Mouse (Mus musculus): ENCODE measurements around the gene Zfp423. TPM values are rescaled to one million over a fixed set of nuclear protein-coding genes. Genes with fewer than 3 reads are reported as not detected.
A peak's percentile ranks its signal among the peaks of the same experiment; 100 is the strongest.
"Not testable (repeated sequence)": the region's sequence is repeated elsewhere in the genome, so short reads cannot be mapped to it uniquely, and the experiment has no call there.

Gene Zfp423
- polyA plus RNA-seq, 1 experiment from 2014 or later, result 10.4 TPM

DNA sequence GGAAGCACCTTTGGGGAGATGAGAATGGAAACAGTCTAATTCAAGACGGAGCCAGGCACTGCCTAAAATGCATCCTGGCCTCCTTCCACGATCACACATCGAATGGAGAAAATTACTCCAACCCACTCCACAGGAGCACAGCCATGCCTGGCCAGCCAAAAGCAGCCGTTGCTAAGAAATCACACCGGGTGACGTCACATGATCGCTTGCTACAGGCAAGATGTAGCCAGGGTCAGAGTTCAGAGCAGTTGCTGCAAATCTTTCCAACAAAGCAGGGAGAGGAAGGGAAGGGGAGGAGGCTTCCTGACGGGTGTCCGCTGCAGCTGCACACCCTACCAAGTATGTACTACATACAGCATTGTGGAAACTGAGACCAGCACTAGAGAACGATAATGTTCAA is 83.9 kb downstream of the Zfp423 start:
- H3K27ac ChIP-seq, result no peak overlapping the region
- no peak for DNase-seq (ENCODE audit: low spot score)
- H3K4me3 ChIP-seq, result no peak overlapping the region
- 64% methylated on average over 10 of the region's 10 CpGs for WGBS
- H3K27me3 ChIP-seq (ENCODE audit: insufficient read depth, poor library complexity, severe bottlenecking), result no peaks in the 10 kb centered on the region; the same call in 1 of the 2 replicates
- H3K36me3 ChIP-seq, result no peaks in the 10 kb centered on the region
- H3K9me3 ChIP-seq, result no peaks in the 10 kb centered on the region
- peaks cover 25% of the 10 kb centered on the region for H3K4me1 ChIP-seq

DNA sequence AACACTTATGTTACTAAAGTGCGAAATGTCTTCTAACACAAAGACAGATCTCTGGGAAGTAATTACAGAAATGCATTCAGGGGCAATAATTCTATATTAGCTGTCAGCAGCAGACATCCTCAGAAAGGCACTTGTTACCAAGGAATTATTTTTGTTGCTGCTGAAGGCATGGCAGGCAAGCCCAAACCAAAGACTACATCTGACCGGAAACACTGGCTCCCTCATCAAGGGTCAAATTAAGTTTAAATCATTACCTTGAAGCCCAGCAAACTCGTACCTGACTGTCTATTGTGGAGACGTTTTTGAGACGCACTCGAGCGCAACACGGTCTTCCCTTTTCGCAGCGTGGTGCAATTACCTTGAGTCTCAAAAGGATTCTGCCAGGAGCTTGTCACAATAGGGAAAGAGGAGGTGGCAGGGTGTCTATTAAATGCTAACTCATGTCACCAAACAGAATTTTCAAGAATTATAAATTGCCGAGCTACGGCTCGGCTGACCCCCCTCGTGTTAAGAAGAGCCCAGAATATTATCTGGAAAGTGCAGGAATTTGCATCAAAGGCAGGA is 86.3 kb downstream of the Zfp423 start:
- Histone ChIP-seq H3K27me3 (ENCODE audit: insufficient read depth, poor library complexity, severe bottlenecking) (no peaks in the 10 kb centered on the region), H3K9me3 (no peaks in the 10 kb centered on the region), H3K4me1 (peaks cover 21% of the 10 kb centered on the region; the same call in 1 of the 2 replicates), H3K4me3 (no peak overlapping the region), H3K27ac (no peak overlapping the region), H3K36me3 (no peaks in the 10 kb centered on the region)
- 74% methylated on average over 14 of the region's 14 CpGs for WGBS
- DNase-seq (ENCODE audit: low spot score), result no peak

DNA sequence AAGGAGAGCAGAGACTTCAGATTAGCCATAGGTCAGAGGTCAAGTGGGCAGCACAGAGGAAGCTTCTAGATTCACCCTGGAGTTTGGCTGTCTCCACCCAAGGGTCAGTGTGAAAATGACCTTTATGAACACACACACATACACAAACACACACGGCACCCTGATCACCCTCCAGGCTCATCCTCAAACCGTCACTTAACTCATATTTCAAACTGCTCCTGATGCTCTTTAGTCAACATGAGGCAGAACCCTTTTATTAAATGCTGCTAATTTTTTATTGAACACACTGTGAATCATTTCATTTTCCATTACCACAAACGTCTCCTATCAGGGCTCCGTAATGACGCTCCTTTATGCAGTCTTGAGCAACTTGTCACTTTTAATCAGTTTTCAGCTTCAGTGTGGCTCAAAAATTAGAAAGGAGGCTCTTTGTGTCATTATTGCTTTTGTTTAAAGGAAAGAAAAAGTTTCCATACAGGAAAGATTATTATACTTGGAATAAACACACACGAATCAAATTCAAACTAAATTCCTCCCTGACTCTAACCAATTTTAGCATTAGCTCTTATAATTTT is 87.0 kb downstream of the Zfp423 start:
- no peaks in the 10 kb centered on the region for H3K36me3 ChIP-seq
- H3K9me3 ChIP-seq, result no peaks in the 10 kb centered on the region
- no peak overlapping the region for H3K27ac ChIP-seq
- no peaks in the 10 kb centered on the region for H3K27me3 ChIP-seq (ENCODE audit: insufficient read depth, poor library complexity, severe bottlenecking)
- 75% methylated on average over 6 of the region's 6 CpGs for WGBS
- no peak for DNase-seq (ENCODE audit: low spot score)
- peaks cover 21% of the 10 kb centered on the region; the same call in 1 of the 2 replicates for H3K4me1 ChIP-seq
- no peak overlapping the region for H3K4me3 ChIP-seq

DNA sequence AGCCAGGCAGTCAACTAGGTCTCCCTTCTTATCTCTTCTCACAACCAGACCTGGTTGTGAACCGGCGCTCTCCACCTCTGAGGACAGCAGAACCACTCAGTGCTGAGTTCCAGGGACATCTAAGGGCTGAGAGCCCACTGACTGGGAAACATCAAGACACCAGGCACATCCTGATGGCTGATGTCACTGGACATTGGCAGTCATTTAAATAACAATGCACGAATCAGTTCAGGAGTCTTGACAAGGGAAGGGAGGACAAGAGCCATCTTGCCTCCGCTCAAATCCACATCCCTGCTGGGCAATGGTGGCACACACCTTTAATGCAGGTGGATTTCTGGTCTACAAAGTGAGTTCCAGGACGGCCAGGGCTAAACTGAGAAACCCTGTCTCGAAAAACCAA is 92.8 kb downstream of the Zfp423 start:
- Histone ChIP-seq H3K27me3 (ENCODE audit: insufficient read depth, poor library complexity, severe bottlenecking) (no peaks in the 10 kb centered on the region), H3K27ac (no peak overlapping the region), H3K4me3 (no peak overlapping the region), H3K9me3 (no peaks in the 10 kb centered on the region), H3K4me1 (peaks cover 35% of the 10 kb centered on the region), H3K36me3 (no peaks in the 10 kb centered on the region)
- 68% methylated on average over 6 of the region's 6 CpGs for WGBS
- DNase-seq (ENCODE audit: low spot score), result no peak

DNA sequence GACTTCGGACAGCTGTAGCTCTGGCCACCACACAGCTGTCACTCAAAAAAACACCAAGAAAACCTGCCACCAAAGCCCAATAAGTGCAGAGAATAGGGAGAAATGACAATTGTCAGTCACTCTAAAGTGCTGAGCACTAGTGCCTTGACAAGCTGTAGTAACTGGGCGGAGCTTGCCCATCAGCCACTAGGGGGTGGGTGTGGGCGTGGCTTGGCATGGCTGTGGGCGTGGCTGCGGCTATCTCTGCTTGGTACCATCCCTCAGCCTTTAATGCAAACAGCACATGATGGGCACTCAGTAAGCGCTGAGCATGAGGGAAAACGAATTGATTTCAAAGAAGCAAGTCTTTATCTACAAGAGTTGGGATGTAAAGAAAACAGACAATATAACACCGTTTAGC is 95.2 kb downstream of the Zfp423 start:
- Histone ChIP-seq H3K36me3 (no peaks in the 10 kb centered on the region), H3K9me3 (no peaks in the 10 kb centered on the region), H3K27me3 (ENCODE audit: insufficient read depth, poor library complexity, severe bottlenecking) (no peaks in the 10 kb centered on the region), H3K4me1 (peaks cover 32% of the 10 kb centered on the region), H3K4me3 (no peak overlapping the region), H3K27ac (no peak overlapping the region)
- 54% methylated on average over 8 of the region's 8 CpGs for WGBS
- DNase-seq (ENCODE audit: low spot score), result no peak

DNA sequence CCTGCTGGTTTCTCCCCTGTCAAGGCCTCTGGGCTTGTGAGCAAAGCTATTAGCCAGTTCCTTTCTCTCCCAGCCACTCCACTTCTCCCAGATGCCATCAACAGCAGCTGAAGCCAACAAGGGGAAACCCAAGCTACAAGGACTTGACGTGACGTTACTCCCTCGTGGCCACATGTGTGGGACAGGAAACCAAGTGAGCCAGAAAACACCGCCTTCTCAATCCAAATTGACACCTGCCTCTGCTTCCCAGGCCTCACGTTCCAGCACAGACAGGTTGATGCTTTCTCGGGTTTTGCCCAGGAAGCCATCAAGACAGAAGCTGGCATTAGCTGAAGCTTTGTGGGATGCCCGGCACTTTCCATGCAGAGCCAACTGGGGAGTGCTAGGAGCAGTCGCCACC is 96.3 kb downstream of the Zfp423 start:
- Histone ChIP-seq H3K4me1 (peaks cover 37% of the 10 kb centered on the region), H3K36me3 (no peaks in the 10 kb centered on the region), H3K4me3 (no peak overlapping the region), H3K27me3 (ENCODE audit: insufficient read depth, poor library complexity, severe bottlenecking) (no peaks in the 10 kb centered on the region), H3K9me3 (no peaks in the 10 kb centered on the region), H3K27ac (no peak overlapping the region)
- WGBS, result 84% methylated on average over 8 of the region's 8 CpGs
- no peak for DNase-seq (ENCODE audit: low spot score)

DNA sequence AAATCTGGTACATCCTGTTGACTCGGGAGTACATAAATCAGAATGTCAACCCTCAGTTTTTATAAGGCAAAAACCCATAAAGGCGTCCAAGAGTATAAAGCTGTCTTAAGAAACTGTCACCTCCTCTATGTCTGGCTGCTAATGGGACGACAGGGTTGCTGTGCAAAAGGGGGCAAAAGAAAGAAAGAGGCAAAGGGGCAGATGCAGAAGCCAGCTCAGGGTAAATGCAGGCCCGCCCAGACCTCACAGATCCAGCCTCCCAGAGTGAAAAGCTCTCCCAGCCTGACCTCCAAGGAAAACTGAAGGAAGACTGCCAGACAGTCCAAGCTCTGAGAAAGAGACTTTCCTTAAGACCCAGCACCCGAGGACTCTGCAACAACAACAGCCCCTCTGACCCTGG is 97.7 kb downstream of the Zfp423 start:
- Histone ChIP-seq H3K27me3 (ENCODE audit: insufficient read depth, poor library complexity, severe bottlenecking) (no peaks in the 10 kb centered on the region), H3K4me1 (peaks cover 41% of the 10 kb centered on the region), H3K9me3 (no peaks in the 10 kb centered on the region), H3K4me3 (no peak overlapping the region), H3K36me3 (0 out of 2 replicates have a peak, but pooled peaks cover 3% of the 10 kb centered on the region), H3K27ac (no peak overlapping the region)
- WGBS, result 52% methylated on average over 5 of the region's 5 CpGs
- no peak for DNase-seq (ENCODE audit: low spot score)

GRCm38 (mm10) chr8:87860905-87861304 is 98.5 kb downstream of the Zfp423 start:
- H3K36me3 ChIP-seq, result peaks cover 9% of the 10 kb centered on the region; the same call in 1 of the 2 replicates
- WGBS, result 86% methylated on average over 6 of the region's 6 CpGs
- H3K27ac ChIP-seq, result no peak overlapping the region
- no peaks in the 10 kb centered on the region for H3K27me3 ChIP-seq (ENCODE audit: insufficient read depth, poor library complexity, severe bottlenecking)
- no peak overlapping the region for H3K4me3 ChIP-seq
- DNase-seq (ENCODE audit: low spot score), result no peak
- no peaks in the 10 kb centered on the region for H3K9me3 ChIP-seq
- peaks cover 34% of the 10 kb centered on the region for H3K4me1 ChIP-seq

DNA sequence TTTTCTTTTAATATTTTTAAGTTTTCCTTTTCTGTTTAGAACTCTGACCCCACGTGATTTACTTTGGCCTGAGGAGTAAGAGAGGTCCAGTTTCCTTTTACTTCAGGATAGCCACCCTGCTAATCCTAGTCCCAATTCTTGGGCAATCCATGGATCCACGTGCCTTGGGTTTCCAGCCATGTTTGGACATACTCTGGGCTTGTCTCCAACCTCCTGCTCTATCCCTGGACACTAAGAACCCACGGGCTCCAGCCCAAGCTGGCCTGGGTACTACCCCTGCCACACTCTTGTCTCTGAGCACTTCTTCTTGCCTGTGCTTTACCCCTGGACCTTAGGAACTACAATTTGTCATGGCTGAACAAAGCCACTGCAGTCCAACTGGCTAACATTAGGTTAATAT is 107.5 kb downstream of the Zfp423 start:
- Histone ChIP-seq H3K4me1 (peaks cover 21% of the 10 kb centered on the region), H3K27ac (no peak overlapping the region), H3K9me3 (no peaks in the 10 kb centered on the region), H3K36me3 (peaks cover 6% of the 10 kb centered on the region; the same call in 1 of the 2 replicates), H3K4me3 (no peak overlapping the region), H3K27me3 (ENCODE audit: insufficient read depth, poor library complexity, severe bottlenecking) (no peaks in the 10 kb centered on the region)
- no peak for DNase-seq (ENCODE audit: low spot score)
- 83% methylated on average over 3 of the region's 3 CpGs for WGBS

DNA sequence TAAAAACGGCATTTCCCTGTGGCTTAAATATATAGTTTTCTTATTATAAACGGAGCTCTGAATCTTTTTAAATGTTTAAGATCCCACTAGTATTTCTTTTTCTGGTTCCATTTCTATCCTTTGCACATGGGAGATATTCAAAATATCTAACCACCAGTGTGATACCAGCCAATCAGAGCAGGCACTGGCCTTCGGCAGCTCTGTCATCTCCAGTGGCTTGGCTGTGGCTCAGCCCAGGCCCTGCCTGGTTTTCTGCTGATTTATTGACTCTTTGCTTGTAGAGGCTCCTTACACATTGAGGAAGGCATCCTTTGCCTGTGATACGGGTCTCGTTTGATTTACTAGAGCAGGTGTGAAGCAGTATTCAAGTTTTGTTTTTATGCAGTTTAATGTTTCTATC is 108.0 kb downstream of the Zfp423 start:
- no peak for DNase-seq (ENCODE audit: low spot score)
- Histone ChIP-seq H3K27me3 (ENCODE audit: insufficient read depth, poor library complexity, severe bottlenecking) (no peaks in the 10 kb centered on the region), H3K27ac (no peak overlapping the region), H3K4me1 (peaks cover 25% of the 10 kb centered on the region), H3K4me3 (no peak overlapping the region), H3K9me3 (no peaks in the 10 kb centered on the region), H3K36me3 (peaks cover 4% of the 10 kb centered on the region; the same call in 1 of the 2 replicates)
- 80% methylated on average over 5 of the region's 5 CpGs for WGBS

GRCm38 (mm10) chr8:87848836-87849235 is 110.6 kb downstream of the Zfp423 start:
- Histone ChIP-seq H3K27me3 (ENCODE audit: insufficient read depth, poor library complexity, severe bottlenecking) (no peaks in the 10 kb centered on the region), H3K4me1 (peaks cover 29% of the 10 kb centered on the region), H3K27ac (no peak overlapping the region), H3K9me3 (no peaks in the 10 kb centered on the region), H3K4me3 (no peak overlapping the region), H3K36me3 (peaks cover 6% of the 10 kb centered on the region)
- DNase-seq (ENCODE audit: low spot score), result no peak
- WGBS, result 72% methylated on average over 5 of the region's 5 CpGs

DNA sequence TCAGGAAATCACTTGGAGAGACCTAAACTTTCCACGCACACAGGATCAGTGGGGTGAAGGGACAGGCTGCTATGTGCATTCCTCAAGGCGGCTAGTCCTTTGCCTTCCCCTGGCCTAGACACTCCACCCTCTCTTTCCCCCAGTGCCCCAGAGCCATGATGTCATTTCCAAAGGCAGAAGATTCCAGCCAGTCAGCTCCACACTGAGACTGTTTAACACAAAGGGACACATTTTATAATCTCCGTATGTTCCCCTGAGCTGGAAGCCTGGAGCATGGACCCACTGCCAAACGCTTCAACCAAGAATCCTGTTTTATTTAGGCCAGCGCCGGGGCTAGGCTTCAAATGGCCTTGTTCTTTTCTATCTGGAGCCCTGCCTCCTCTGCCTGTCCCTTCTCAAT is 111.6 kb downstream of the Zfp423 start:
- Histone ChIP-seq H3K27ac (peak overlapping the region; percentile 65; the same call in 1 of the 2 replicates), H3K27me3 (ENCODE audit: insufficient read depth, poor library complexity, severe bottlenecking) (no peaks in the 10 kb centered on the region), H3K9me3 (no peaks in the 10 kb centered on the region), H3K4me1 (peaks cover 29% of the 10 kb centered on the region), H3K36me3 (peaks cover 6% of the 10 kb centered on the region), H3K4me3 (no peak overlapping the region)
- no peak for DNase-seq (ENCODE audit: low spot score)
- 67% methylated on average over 6 of the region's 6 CpGs for WGBS

DNA sequence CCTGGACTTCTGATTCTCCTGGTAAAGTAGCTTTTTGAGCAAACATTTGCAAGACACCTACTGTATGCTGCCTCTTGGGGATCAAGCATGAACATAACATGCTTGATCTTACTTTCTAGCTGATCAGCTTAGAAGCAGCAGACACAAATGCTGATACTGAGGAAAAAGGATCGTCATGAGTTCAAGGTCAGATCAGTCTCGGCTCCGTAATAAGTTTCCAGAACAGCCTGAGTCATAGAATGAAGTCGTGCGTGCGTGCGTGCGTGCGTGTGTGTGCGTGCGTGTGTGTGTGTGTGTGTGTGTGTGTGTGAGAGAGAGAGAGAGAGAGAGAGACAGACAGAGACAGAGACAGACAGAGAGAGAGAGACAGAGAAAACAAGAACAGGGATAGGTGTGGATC is 117.3 kb downstream of the Zfp423 start:
- not testable (repeated sequence) for H3K27ac ChIP-seq; H3K27me3 ChIP-seq (ENCODE audit: insufficient read depth, poor library complexity, severe bottlenecking); H3K36me3 ChIP-seq; H3K4me3 ChIP-seq; H3K9me3 ChIP-seq; DNase-seq (ENCODE audit: low spot score)
- 84% methylated on average over 11 of the region's 11 CpGs for WGBS
- H3K4me1 ChIP-seq, result peaks cover 20% of the 10 kb centered on the region

DNA sequence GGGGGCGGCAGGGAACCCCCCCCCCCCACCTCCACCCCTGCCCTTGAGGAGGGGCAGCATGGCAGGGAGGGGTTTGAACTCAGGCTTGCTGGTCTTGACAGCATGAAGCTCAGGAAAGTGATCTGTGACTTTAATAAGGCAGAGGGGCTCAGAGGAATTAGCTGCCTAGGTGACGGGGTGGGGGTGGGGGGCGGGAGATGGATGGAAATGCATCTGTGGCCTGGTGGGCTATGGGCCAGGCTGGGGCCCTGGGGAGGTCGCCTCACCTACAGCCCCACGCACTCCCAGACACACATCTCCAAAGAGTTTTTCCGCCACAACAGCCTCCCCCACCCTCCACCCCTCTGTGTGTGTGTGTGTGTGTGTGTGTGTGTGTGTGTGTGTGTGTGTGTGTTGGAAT is 122.1 kb downstream of the Zfp423 start:
- DNase-seq (ENCODE audit: low spot score), result no peak
- peak overlapping the region; percentile 22 for H3K4me3 ChIP-seq
- H3K4me1 ChIP-seq, result peaks cover 59% of the 10 kb centered on the region
- no peaks in the 10 kb centered on the region for H3K9me3 ChIP-seq
- peak overlapping the region; percentile 50; the same call in 1 of the 2 replicates for H3K27ac ChIP-seq
- WGBS, result 16% methylated on average over 5 of the region's 6 CpGs
- no peaks in the 10 kb centered on the region for H3K27me3 ChIP-seq (ENCODE audit: insufficient read depth, poor library complexity, severe bottlenecking)
- H3K36me3 ChIP-seq, result no peaks in the 10 kb centered on the region

Measured in heart, embryonic 10.5 days (tissue).